Mouse (Mus musculus) ES-Bruce4 (cell line): ENCODE measurements at regions not wholly inside any gene's neighbourhood (a gene's known extent, or its start where the extent isn't known, plus 50 kb on each side); places are given as distances from the start of the nearest gene placed in this dataset.
"Not testable (repeated sequence)": the region's sequence is repeated elsewhere in the genome, so short reads cannot be mapped to it uniquely, and the experiment has no call there.

Experiments
- H3K27ac ChIP-seq: 2 replicates; pipeline ENCODE4 v1.5.1; 2012; ENCODE audit warnings: low read length, inconsistent platforms; ENCODE audit not compliant: insufficient read depth
- H3K27me3 ChIP-seq: 2 replicates; pipeline ENCODE4 v1.6.1; 2012; ENCODE audit warnings: mild to moderate bottlenecking, low read length, inconsistent platforms; ENCODE audit not compliant: control insufficient read depth, poor library complexity, insufficient read depth, severe bottlenecking
- H3K36me3 ChIP-seq: 2 replicates; pipeline ENCODE4 v1.6.1; 2012; ENCODE audit warnings: inconsistent platforms, mild to moderate bottlenecking, low read length, moderate library complexity; ENCODE audit not compliant: control insufficient read depth, poor library complexity, insufficient read depth, severe bottlenecking
- H3K4me1 ChIP-seq: one replicate; pipeline ENCODE4 v1.8.1; 2011; ENCODE audit warnings: low read length; ENCODE audit not compliant: control insufficient read depth, insufficient read depth
- H3K4me3 ChIP-seq: 2 replicates; pipeline ENCODE4 v1.5.1; 2011; ENCODE audit warnings: low read depth, mild to moderate bottlenecking, low read length
- H3K9ac ChIP-seq: 2 replicates; pipeline ENCODE4 v1.6.1; 2012; ENCODE audit warnings: low read depth, mild to moderate bottlenecking, inconsistent platforms; ENCODE audit not compliant: poor library complexity, severe bottlenecking
- H3K9me3 ChIP-seq: replicated peaks from 2 replicates; pipeline ENCODE4 v1.6.1; 2012; ENCODE audit warnings: mild to moderate bottlenecking, low read length, inconsistent platforms; ENCODE audit not compliant: control insufficient read depth, poor library complexity, insufficient read depth, severe bottlenecking
- CTCF ChIP-seq: IDR thresholded peaks from one replicate; pipeline ENCODE4 v1.8.1; 2011; ENCODE audit warnings: low read depth, low read length
- EP300 ChIP-seq: IDR thresholded peaks from 2 replicates; pipeline ENCODE4 v1.6.1; 2011; ENCODE audit warnings: low read depth, low read length; ENCODE audit not compliant: insufficient read depth
- POLR2A ChIP-seq: IDR thresholded peaks from one replicate; pipeline ENCODE4 v1.8.1; 2011; ENCODE audit warnings: low read length; ENCODE audit not compliant: insufficient read depth

- Histone ChIP-seq H3K27ac (no peak overlapping the region), H3K9ac (no peak overlapping the region), H3K4me1 (no peaks in the 10 kb centered on the region), H3K4me3 (no peak overlapping the region), H3K27me3 (no peaks in the 10 kb centered on the region), H3K36me3 (no peaks in the 10 kb centered on the region), H3K9me3 (no peaks in the 10 kb centered on the region)
- TF ChIP-seq CTCF: no peak
- no peak for TF ChIP-seq EP300
- no peak for TF ChIP-seq POLR2A
These were observed 241.4 kb downstream of the Bcl11a start for GRCm38 (mm10) chr11:24319222-24319621.

- H3K27me3 ChIP-seq, H3K4me1 ChIP-seq: not testable (repeated sequence)
These were observed 244.6 kb downstream of the Bcl11a start for GRCm38 (mm10) chr11:24322412-24322811.

DNA sequence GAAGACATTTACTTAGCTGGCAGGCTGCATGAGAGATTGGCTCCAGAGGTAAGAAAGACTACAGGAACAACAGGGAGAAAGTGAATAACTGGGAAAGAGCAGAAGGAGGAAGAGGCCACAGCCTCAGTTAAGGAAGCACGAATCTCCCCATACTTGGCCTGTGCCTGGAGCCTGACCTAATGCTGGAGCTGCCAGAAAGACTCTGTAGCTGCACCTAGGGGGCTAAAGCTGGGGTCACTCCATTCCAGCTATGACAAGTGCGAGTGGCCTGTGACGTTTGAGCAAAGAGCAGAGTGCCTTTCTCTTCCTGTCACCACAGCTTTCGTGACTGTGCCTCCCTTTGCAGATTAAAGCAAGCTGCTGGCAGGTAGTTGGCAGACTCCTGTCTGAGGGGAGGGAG is 250.6 kb downstream of the Bcl11a start:
- Histone ChIP-seq H3K4me1 (no peaks in the 10 kb centered on the region), H3K9ac (no peak overlapping the region), H3K36me3 (no peaks in the 10 kb centered on the region), H3K27ac (no peak overlapping the region), H3K4me3 (no peak overlapping the region), H3K27me3 (no peaks in the 10 kb centered on the region), H3K9me3 (no peaks in the 10 kb centered on the region)
- TF ChIP-seq CTCF (no peak), EP300 (no peak), POLR2A (no peak)

More at GRCm38 (mm10) chr11:24322412-24322811, 244.6 kb downstream of the Bcl11a start:
- H3K36me3 ChIP-seq, H3K9ac ChIP-seq, H3K4me3 ChIP-seq, H3K27ac ChIP-seq, H3K9me3 ChIP-seq: not testable (repeated sequence)

DNA sequence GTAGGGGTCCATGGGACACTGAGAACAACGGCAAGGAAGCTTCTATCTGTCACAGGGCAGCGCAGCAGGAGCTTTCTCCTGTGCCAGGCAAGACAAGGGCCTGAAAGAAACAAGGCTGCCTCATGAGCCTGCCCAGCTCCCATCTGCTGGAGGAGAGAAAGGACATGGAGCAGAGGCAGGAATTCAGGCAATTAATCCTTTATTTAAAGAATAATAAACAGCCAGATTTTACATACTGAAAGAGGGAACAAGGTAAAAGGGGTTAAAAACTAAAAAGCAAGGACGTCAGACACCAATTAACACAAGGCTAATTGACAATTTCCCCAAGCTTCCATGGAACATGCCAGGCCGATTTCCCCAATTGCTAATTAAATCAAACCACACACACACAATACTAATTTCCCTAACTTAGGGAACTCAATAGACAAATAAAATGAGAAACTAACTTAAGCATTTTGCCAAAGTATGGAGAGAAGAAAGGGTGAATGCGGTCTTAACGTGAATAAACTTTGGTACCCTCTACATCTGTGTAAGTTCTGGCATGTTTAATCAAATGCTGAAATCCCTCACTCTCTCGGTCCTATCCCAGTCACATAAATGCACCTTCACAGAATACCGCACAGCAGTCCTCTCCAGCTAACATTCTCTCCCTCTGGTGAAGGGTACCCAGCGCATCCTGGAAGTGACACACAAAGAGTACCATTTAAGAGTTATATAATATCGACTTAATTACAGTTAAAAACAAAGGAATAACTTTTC is 252.7 kb downstream of the Bcl11a start:
- no peaks in the 10 kb centered on the region for H3K36me3 ChIP-seq
- H3K4me3 ChIP-seq: no peak overlapping the region
- H3K27me3 ChIP-seq: no peaks in the 10 kb centered on the region
- no peak overlapping the region for H3K9ac ChIP-seq
- H3K9me3 ChIP-seq: no peaks in the 10 kb centered on the region
- no peak overlapping the region for H3K27ac ChIP-seq
- no peaks in the 10 kb centered on the region for H3K4me1 ChIP-seq
- no peak for TF ChIP-seq POLR2A

DNA sequence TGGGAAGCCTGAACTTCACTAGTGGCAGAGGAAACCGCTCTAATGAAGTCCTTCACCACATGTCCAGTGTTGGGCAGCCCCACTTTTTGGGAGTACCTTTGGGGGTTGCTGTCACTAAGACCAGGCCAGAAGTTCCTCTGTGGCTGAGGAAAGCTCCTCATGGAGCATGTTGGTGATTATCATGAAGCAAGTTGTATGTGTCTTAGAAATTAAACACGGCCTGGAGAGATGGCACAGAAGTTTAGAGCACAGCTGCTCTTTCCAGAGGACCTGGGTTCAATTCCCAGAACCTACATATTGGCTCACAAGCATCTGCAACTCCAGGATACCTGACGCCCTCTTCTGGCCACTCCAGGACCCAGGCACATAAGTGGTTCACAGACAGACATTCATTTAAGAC is 254.4 kb downstream of the Bcl11a start:
- no peaks in the 10 kb centered on the region for H3K27me3 ChIP-seq
- no peak overlapping the region for H3K27ac ChIP-seq
- no peaks in the 10 kb centered on the region for H3K36me3 ChIP-seq
- no peaks in the 10 kb centered on the region for H3K4me1 ChIP-seq
- TF ChIP-seq POLR2A (no peak), CTCF (peak; percentile 38)
- H3K9me3 ChIP-seq: no peaks in the 10 kb centered on the region
- no peak overlapping the region for H3K9ac ChIP-seq
- H3K4me3 ChIP-seq: no peak overlapping the region

GRCm38 (mm10) chr11:24333111-24333510 is 255.3 kb downstream of the Bcl11a start:
- Histone ChIP-seq H3K4me3 (no peak overlapping the region), H3K27ac (no peak overlapping the region), H3K4me1 (no peaks in the 10 kb centered on the region), H3K9ac (no peak overlapping the region), H3K36me3 (no peaks in the 10 kb centered on the region), H3K9me3 (no peaks in the 10 kb centered on the region), H3K27me3 (no peaks in the 10 kb centered on the region)
- TF ChIP-seq EP300: no peak
- TF ChIP-seq POLR2A: no peak
- no peak for TF ChIP-seq CTCF
